In genomic region chr3:80823975-80824374, GRCm38 (mm10) we compare ENCODE assay signal across 24 mouse cellular contexts. TPM values are rescaled to one million over a fixed set of nuclear protein-coding genes. Genes with fewer than 3 reads are reported as not detected.
DNase-seq lines count a peak whose midpoint lies in the region; ATAC-seq lines count a peak whose summit lies in the region.
"Had no signal": no experiment of that assay in that cellular context is flagged by ENCODE, and none has a peak within 500 bp of the region (broad histone marks: within the 10 kb centered on the region; RNA-seq: fewer than 3 reads in every experiment).

No protein-coding gene starts in this region.

- no peaks in the 10 kb centered on the region for H3K36me3 ChIP-seq in splenic B cell, adult 2 months (ENCODE audit: control insufficient read depth, insufficient read depth, low read length, poor library complexity, severe bottlenecking)
- no peaks in the 10 kb centered on the region for H3K36me3 ChIP-seq in heart, embryonic 11.5 days (ENCODE audit: control insufficient read depth, insufficient read depth, low read length)
- H3K36me3 ChIP-seq: embryonic facial prominence, embryonic 10.5 days; embryonic facial prominence, embryonic 12.5 days; forebrain, embryonic 15.5 days had no signal

- H3K9me3 ChIP-seq in heart, embryonic 11.5 days (replicated peaks; ENCODE audit: control insufficient read depth, low read length): no peaks in the 10 kb centered on the region
- H3K9me3 ChIP-seq: embryonic facial prominence, embryonic 10.5 days; embryonic facial prominence, embryonic 12.5 days; forebrain, embryonic 13.5 days; forebrain, embryonic 15.5 days had no signal

- no peak overlapping the region for H3K4me2 ChIP-seq in heart, embryonic 11.5 days
- H3K4me2 ChIP-seq: embryonic facial prominence, embryonic 12.5 days; forebrain, embryonic 13.5 days; forebrain, embryonic 15.5 days had no signal

- no peak overlapping the region for H3K27ac ChIP-seq in heart, embryonic 11.5 days (ENCODE audit: low read depth, low read length)
- H3K27ac ChIP-seq: embryonic facial prominence, embryonic 10.5 days; embryonic facial prominence, embryonic 12.5 days; forebrain, embryonic 13.5 days; forebrain, embryonic 15.5 days had no signal

- H3K4me3 ChIP-seq in heart, embryonic 11.5 days (ENCODE audit: low read depth, low read length): no peak overlapping the region
- H3K4me3 ChIP-seq: embryonic facial prominence, embryonic 10.5 days; embryonic facial prominence, embryonic 12.5 days; forebrain, embryonic 13.5 days; forebrain, embryonic 15.5 days had no signal

- WGBS in heart, embryonic 11.5 days (ENCODE audit: insufficient replicate concordance): 84% methylated on average over 1 of the region's 1 CpGs

- DNase-seq in B cell, adult 2 months: peak; percentile 6 to 11
- DNase-seq in splenic B cell, adult 2 months (ENCODE audit: low read depth, low spot score): peak; percentile 56
- DNase-seq in urinary bladder, adult 18-20 months (ENCODE audit: low spot score in 2 of 2): no peak
- no peak for DNase-seq in gastrocnemius, postnatal 10 days
- DNase-seq: adrenal gland, adult 8-10 months; adrenal gland, postnatal 14 days; adrenal gland, postnatal 36 days; cerebellum, adult 11-12 months; cerebellum, adult 2 months; cerebellum, adult 9-10 months; cerebellum, postnatal 10 days; cerebellum, postnatal 25 days; forebrain, postnatal 0 days had no signal

- no peaks in the 10 kb centered on the region for H3K4me1 ChIP-seq in heart, embryonic 11.5 days (ENCODE audit: control insufficient read depth, insufficient read depth, low read length)
- H3K4me1 ChIP-seq: embryonic facial prominence, embryonic 10.5 days; embryonic facial prominence, embryonic 12.5 days; forebrain, embryonic 13.5 days; forebrain, embryonic 15.5 days had no signal

- peak; percentile 42; a peak in 1 of 4 replicates for ATAC-seq in hematopoietic stem cell, adult 5-6 weeks (replicated peaks in 1 of 2; ENCODE audit: insufficient read depth in 1 of 2, low FRiP score in 2 of 2, low TSS enrichment in 1 of 2, low read depth in 1 of 2, poor library complexity in 2 of 2, severe bottlenecking in 2 of 2)
- ATAC-seq in heart, embryonic 11.5 days (replicated peaks; ENCODE audit: insufficient number of reproducible peaks, low FRiP score, low TSS enrichment): no peak
- ATAC-seq: activated CD4-positive, CD25-positive, alpha-beta regulatory T cell, adult 4 months; forebrain, embryonic 13.5 days; forebrain, embryonic 15.5 days; forebrain, postnatal 0 days; Patski had no signal

- H3K27me3 ChIP-seq in splenic B cell, adult 2 months (ENCODE audit: control insufficient read depth, insufficient read depth, low read length, poor library complexity, severe bottlenecking): no peaks in the 10 kb centered on the region
- H3K27me3 ChIP-seq in heart, embryonic 11.5 days (ENCODE audit: control insufficient read depth, insufficient read depth, low read length): no peaks in the 10 kb centered on the region
- H3K27me3 ChIP-seq: embryonic facial prominence, embryonic 12.5 days; forebrain, embryonic 13.5 days; forebrain, embryonic 15.5 days had no signal

- H3K9ac ChIP-seq in heart, embryonic 11.5 days (ENCODE audit: low read depth, low read length): no peak overlapping the region
- H3K9ac ChIP-seq: embryonic facial prominence, embryonic 12.5 days; forebrain, embryonic 13.5 days; forebrain, embryonic 15.5 days; forebrain, postnatal 0 days had no signal

RNA-seq across cellular contexts. Expression of gene Gria2, which starts 21.3 kb away (rescaled TPM):
- 1.9 and 6.9 TPM in 2 replicates for total RNA-seq in hematopoietic stem cell, adult 5-6 weeks (2017)
- under 1 TPM; 0.52 to 0.81 TPM for total RNA-seq in gastrocnemius, postnatal 10 days (2021)
- polyA plus RNA-seq in heart, embryonic 11.5 days (2014; fragmentation: Nextera tagmentation; extraction: Ambion mirVana): 1.7 and 2.1 TPM in 2 replicates
- total RNA-seq: ES-E14, MEL had no signal
- polyA plus RNA-seq: C2C12, Patski had no signal

Comparison
In these comparisons a context has a peak if more than half of its experiments do, and no peak if none do; other contexts are left out.
1. DNase-seq: peak in B cell, adult 2 months (2 of 2) and splenic B cell, adult 2 months (single experiment); none in urinary bladder, adult 18-20 months (0 of 2) and gastrocnemius, postnatal 10 days (single experiment).